Mouse (Mus musculus) E14TG2a.4 (cell line): ENCODE results near the gene Hist1h2an.
"Not testable (repeated sequence)": the region's sequence is repeated elsewhere in the genome, so short reads cannot be mapped to it uniquely, and the experiment has no call there.

Experiments used
- H3K27me3 ChIP-seq: 2 replicates; pipeline ENCODE4 v1.6.1; 2014; ENCODE audit warnings: low read length, control low read depth; ENCODE audit not compliant: insufficient read depth
- H3K36me3 ChIP-seq: 2 replicates; pipeline ENCODE4 v1.6.1; 2014; ENCODE audit warnings: low read length, control low read depth; ENCODE audit not compliant: insufficient read depth
- H3K4me1 ChIP-seq: replicated peaks from 2 replicates; pipeline ENCODE4 v1.6.1; 2014; ENCODE audit warnings: low read depth, low read length, control low read depth
- H3K4me3 ChIP-seq: replicated peaks from 2 replicates; pipeline ENCODE4 v1.5.1; 2014; ENCODE audit warnings: mild to moderate bottlenecking, low read length
- H3K9me3 ChIP-seq: 2 replicates; pipeline ENCODE4 v1.6.1; 2014; ENCODE audit warnings: low read length, control low read depth
- CTCF ChIP-seq: conservative IDR thresholded peaks from 2 replicates; pipeline ENCODE4 v1.5.1; 2014; ENCODE audit warnings: low read length
- NANOG ChIP-seq: IDR thresholded peaks from 2 replicates; pipeline ENCODE4 v1.6.1; 2014; ENCODE audit warnings: borderline replicate concordance, low read length, mixed read lengths
- POU5F1 ChIP-seq: IDR thresholded peaks from 2 replicates; pipeline ENCODE4 v1.6.1; 2014; ENCODE audit warnings: low read length, borderline replicate concordance

Gene Hist1h2an

GRCm38 (mm10) chr13:21795584-21795983, 8.6 kb upstream of the Hist1h2an start:
- Histone ChIP-seq H3K36me3 (no peaks in the 10 kb centered on the region), H3K4me3 (no peak overlapping the region), H3K27me3 (no peaks in the 10 kb centered on the region), H3K9me3 (no peaks in the 10 kb centered on the region), H3K4me1 (peaks cover 22% of the 10 kb centered on the region)
- TF ChIP-seq POU5F1 (no peak), NANOG (no peak), CTCF (no peak)

- H3K27me3 ChIP-seq: no peaks in the 10 kb centered on the region
- TF ChIP-seq NANOG: peak; percentile 12; the same call in 1 of the 2 replicates
- no peak for TF ChIP-seq CTCF
- peak; percentile 43; the same call in 1 of the 2 replicates for TF ChIP-seq POU5F1
- no peaks in the 10 kb centered on the region for H3K9me3 ChIP-seq
- H3K36me3 ChIP-seq: no peaks in the 10 kb centered on the region
- peaks cover 52% of the 10 kb centered on the region for H3K4me1 ChIP-seq
- H3K4me3 ChIP-seq: peak overlapping the region; percentile 57; the same call in 1 of the 2 replicates
These were observed 3.7 kb upstream of the Hist1h2an start for GRCm38 (mm10) chr13:21790601-21791283.

GRCm38 (mm10) chr13:21789925-21790324, 2.9 kb upstream of the Hist1h2an start:
- Histone ChIP-seq H3K4me3 (no peak overlapping the region), H3K36me3 (no peaks in the 10 kb centered on the region), H3K9me3 (no peaks in the 10 kb centered on the region), H3K4me1 (peaks cover 60% of the 10 kb centered on the region), H3K27me3 (no peaks in the 10 kb centered on the region)
- TF ChIP-seq CTCF (no peak), POU5F1 (no peak), NANOG (no peak)

- no peaks in the 10 kb centered on the region for H3K27me3 ChIP-seq
- no peaks in the 10 kb centered on the region for H3K36me3 ChIP-seq
- H3K9me3 ChIP-seq: no peaks in the 10 kb centered on the region
- peak overlapping the region; percentile 63 for H3K4me3 ChIP-seq
- H3K4me1 ChIP-seq: peaks cover 74% of the 10 kb centered on the region
- TF ChIP-seq CTCF (no peak), NANOG (no peak), POU5F1 (no peak)
These were observed 959 bp upstream of the Hist1h2an start for GRCm38 (mm10) chr13:21787760-21788593.

GRCm38 (mm10) chr13:21786189-21786898, 674 bp downstream of the Hist1h2an start:
- Histone ChIP-seq H3K4me3 (peak overlapping the region; percentile 69), H3K36me3 (no peaks in the 10 kb centered on the region), H3K4me1 (peaks cover 70% of the 10 kb centered on the region), H3K9me3 (no peaks in the 10 kb centered on the region), H3K27me3 (no peaks in the 10 kb centered on the region)
- TF ChIP-seq POU5F1: no peak
- no peak for TF ChIP-seq CTCF
- peak; percentile 26; the same call in 1 of the 2 replicates for TF ChIP-seq NANOG

GRCm38 (mm10) chr13:21784311-21784710, 2.7 kb downstream of the Hist1h2an start:
- Histone ChIP-seq H3K27me3 (no peaks in the 10 kb centered on the region), H3K4me3 (peak overlapping the region; percentile 73), H3K9me3 (no peaks in the 10 kb centered on the region), H3K36me3 (no peaks in the 10 kb centered on the region), H3K4me1 (peaks cover 61% of the 10 kb centered on the region)
- TF ChIP-seq NANOG (no peak), CTCF (no peak), POU5F1 (no peak)

- Histone ChIP-seq H3K36me3 (no peaks in the 10 kb centered on the region), H3K9me3 (no peaks in the 10 kb centered on the region), H3K27me3 (no peaks in the 10 kb centered on the region), H3K4me1 (peaks cover 58% of the 10 kb centered on the region), H3K4me3 (peak overlapping the region; percentile 73)
- peak; percentile 42; the same call in 1 of the 2 replicates for TF ChIP-seq NANOG
- TF ChIP-seq CTCF: no peak
These were observed 3.3 kb downstream of the Hist1h2an start for GRCm38 (mm10) chr13:21783734-21784161.

- peak within 1 kb of the TSS; percentile 73 for H3K4me3 ChIP-seq
- peaks cover 58% of the 10 kb centered on the region for H3K4me1 ChIP-seq
- no peaks in the 10 kb centered on the region for H3K36me3 ChIP-seq
- no peak for TF ChIP-seq POU5F1
- TF ChIP-seq NANOG: no peak
- no peaks in the 10 kb centered on the region for H3K9me3 ChIP-seq
- no peaks in the 10 kb centered on the region for H3K27me3 ChIP-seq
These were observed 3.8 kb downstream of the Hist1h2an start, which contains the start of gene Hist1h3i for GRCm38 (mm10) chr13:21783255-21783617. TSS of gene Hist1h3i (minus strand) at chr13:21783370.

GRCm38 (mm10) chr13:21782361-21783254, 4.4 kb downstream of the Hist1h2an start:
- not testable (repeated sequence) for H3K9me3 ChIP-seq, H3K36me3 ChIP-seq, H3K27me3 ChIP-seq
- Histone ChIP-seq H3K4me3 (peak overlapping the region; percentile 73), H3K4me1 (peaks cover 58% of the 10 kb centered on the region)
